Mouse (Mus musculus): Measurements from ENCODE around the gene Adamts12.
A peak's percentile ranks its signal among the peaks of the same experiment; 100 is the strongest.

Gene Adamts12

GRCm38 (mm10) chr15:11297960-11298359, 233.4 kb downstream of the Adamts12 start:
- no peak for DNase-seq

- no peak for DNase-seq
Measured at GRCm38 (mm10) chr15:11317077-11317476, 252.5 kb downstream of the Adamts12 start.

GRCm38 (mm10) chr15:11320481-11320880, 255.9 kb downstream of the Adamts12 start:
- DNase-seq, result peak; percentile 19 to 63

GRCm38 (mm10) chr15:11339467-11340180, 275.0 kb downstream of the Adamts12 start:
- DNase-seq, result no peak

GRCm38 (mm10) chr15:11355865-11356264, 291.3 kb downstream of the Adamts12 start:
- no peak for DNase-seq

GRCm38 (mm10) chr15:11357501-11357900, 292.9 kb downstream of the Adamts12 start:
- DNase-seq, result peak; percentile 11 to 37

GRCm38 (mm10) chr15:11360888-11361287, 296.3 kb downstream of the Adamts12 start:
- no peak for DNase-seq

GRCm38 (mm10) chr15:11361824-11362223, 297.2 kb downstream of the Adamts12 start:
- no peak for DNase-seq

- DNase-seq, result peak in 1 of 2 experiments; percentile 5
Measured at GRCm38 (mm10) chr15:11364112-11364511, 299.5 kb downstream of the Adamts12 start.

GRCm38 (mm10) chr15:11364795-11365194, 300.2 kb downstream of the Adamts12 start:
- no peak for DNase-seq

GRCm38 (mm10) chr15:11369572-11369971, 305.0 kb downstream of the Adamts12 start:
- DNase-seq, result no peak

GRCm38 (mm10) chr15:11370477-11371085, 306.0 kb downstream of the Adamts12 start:
- DNase-seq, result no peak

GRCm38 (mm10) chr15:11379431-11380086, 315.0 kb downstream of the Adamts12 start:
- DNase-seq, result peak; percentile 13 to 31

GRCm38 (mm10) chr15:11380087-11380530, 315.5 kb downstream of the Adamts12 start:
- DNase-seq, result peak in 1 of 2 experiments; percentile 17

- no peak for DNase-seq
Measured at GRCm38 (mm10) chr15:11380616-11381015, 316.0 kb downstream of the Adamts12 start.

- no peak for DNase-seq
Measured at GRCm38 (mm10) chr15:11382585-11382984, 318.0 kb downstream of the Adamts12 start.

- no peak for DNase-seq
Measured at GRCm38 (mm10) chr15:11383796-11384195, 319.2 kb downstream of the Adamts12 start.

GRCm38 (mm10) chr15:11392903-11393302, 328.3 kb downstream of the Adamts12 start:
- no peak for DNase-seq

- no peak for DNase-seq
Measured at GRCm38 (mm10) chr15:11396421-11396820, 331.8 kb downstream of the Adamts12 start.
